Comparison of ENCODE assay signal across 14 mouse cellular contexts in genomic region chr2:28287210-28287860, GRCm38 (mm10).
DNase-seq lines count a peak whose midpoint lies in the region; ATAC-seq and TF ChIP-seq lines count a peak whose summit lies in the region.
"Had no signal": no experiment of that assay in that cellular context is flagged by ENCODE, and none has a peak within 500 bp of the region (broad histone marks: within the 10 kb centered on the region; RNA-seq: fewer than 3 reads in every experiment).

No protein-coding gene starts in this region.

- TF ChIP-seq CTCF in forebrain, postnatal 0 days (IDR thresholded peaks at IDR 0.05; ENCODE audit: low read depth): peak; percentile 18; the same call in 1 of the 2 replicates

- DNase-seq in forebrain, postnatal 0 days: no peak
- peak; percentile 47 for DNase-seq in neural tube, embryonic 11.5 days (ENCODE audit: low spot score)
- no peak for DNase-seq in neural tube, embryonic 10.5 days (ENCODE audit: extremely low spot score, low spot score)
- DNase-seq in kidney, postnatal 25 days: peak; percentile 18 to 43
- DNase-seq in retina, postnatal 1 day: no peak
- DNase-seq in forebrain, embryonic 14.5 days (ENCODE audit: low spot score): no peak
- DNase-seq: B cell, adult 2 months; cerebellum, postnatal 10 days; gastrocnemius, postnatal 25 days had no signal

- H3K27ac ChIP-seq in forebrain, postnatal 0 days (ENCODE audit: low read depth, low read length): no peak overlapping the region
- no peak overlapping the region for H3K27ac ChIP-seq in forebrain, embryonic 15.5 days (replicated peaks)
- H3K27ac ChIP-seq in neural tube, embryonic 11.5 days (ENCODE audit: low read depth, low read length): peak overlapping the region; percentile 44; the same call in 1 of the 2 replicates
- H3K27ac ChIP-seq in stomach, embryonic 16.5 days (ENCODE audit: low read length): no peak overlapping the region
- no peak overlapping the region for H3K27ac ChIP-seq in forebrain, embryonic 14.5 days (ENCODE audit: low read depth, low read length)

- no peaks in the 10 kb centered on the region for H3K36me3 ChIP-seq in forebrain, postnatal 0 days (ENCODE audit: insufficient read depth)
- H3K36me3 ChIP-seq in forebrain, embryonic 15.5 days: no peaks in the 10 kb centered on the region
- H3K36me3 ChIP-seq in neural tube, embryonic 11.5 days (ENCODE audit: control insufficient read depth, insufficient read depth, low read length): no peaks in the 10 kb centered on the region
- H3K36me3 ChIP-seq in stomach, embryonic 16.5 days (ENCODE audit: control insufficient read depth, insufficient read depth, low read length): no peaks in the 10 kb centered on the region
- no peaks in the 10 kb centered on the region for H3K36me3 ChIP-seq in forebrain, embryonic 14.5 days (ENCODE audit: control insufficient read depth, insufficient read depth, low read length)

- no peak overlapping the region for H3K4me2 ChIP-seq in forebrain, postnatal 0 days (ENCODE audit: low read depth)
- no peak overlapping the region for H3K4me2 ChIP-seq in forebrain, embryonic 15.5 days (replicated peaks)
- H3K4me2 ChIP-seq in neural tube, embryonic 11.5 days (ENCODE audit: low read depth): no peak overlapping the region
- no peak overlapping the region for H3K4me2 ChIP-seq in stomach, embryonic 16.5 days (ENCODE audit: low read depth, low read length)
- no peak overlapping the region for H3K4me2 ChIP-seq in forebrain, embryonic 14.5 days (ENCODE audit: low read length)

- no peak overlapping the region for H3K4me3 ChIP-seq in forebrain, postnatal 0 days (ENCODE audit: low read depth, low read length)
- no peak overlapping the region for H3K4me3 ChIP-seq in forebrain, embryonic 15.5 days
- H3K4me3 ChIP-seq in neural tube, embryonic 11.5 days (ENCODE audit: low read depth, low read length): no peak overlapping the region
- no peak overlapping the region for H3K4me3 ChIP-seq in stomach, embryonic 16.5 days (replicated peaks; ENCODE audit: low read length)
- H3K4me3 ChIP-seq in forebrain, embryonic 14.5 days (ENCODE audit: low read depth, low read length): no peak overlapping the region
- H3K4me3 ChIP-seq: erythroblast, embryonic 14.5 days; megakaryocyte, embryonic 14.5 days had no signal

- no peak overlapping the region for H3K9ac ChIP-seq in forebrain, postnatal 0 days
- no peak overlapping the region for H3K9ac ChIP-seq in forebrain, embryonic 15.5 days (replicated peaks)
- H3K9ac ChIP-seq in neural tube, embryonic 11.5 days (ENCODE audit: low read length): no peak overlapping the region
- no peak overlapping the region for H3K9ac ChIP-seq in stomach, embryonic 16.5 days (ENCODE audit: low read length)
- H3K9ac ChIP-seq in forebrain, embryonic 14.5 days (ENCODE audit: low read length): no peak overlapping the region

- no peaks in the 10 kb centered on the region for H3K4me1 ChIP-seq in forebrain, postnatal 0 days (ENCODE audit: insufficient read depth)
- H3K4me1 ChIP-seq in forebrain, embryonic 15.5 days: 0 out of 2 replicates have a peak, but pooled peaks cover 8% of the 10 kb centered on the region
- H3K4me1 ChIP-seq in neural tube, embryonic 11.5 days (ENCODE audit: control insufficient read depth, insufficient read depth, low read length): no peaks in the 10 kb centered on the region; the same call in 1 of the 2 replicates
- H3K4me1 ChIP-seq in stomach, embryonic 16.5 days (ENCODE audit: control insufficient read depth, insufficient read depth, low read length): no peaks in the 10 kb centered on the region
- H3K4me1 ChIP-seq in forebrain, embryonic 14.5 days (ENCODE audit: control insufficient read depth, insufficient read depth, low read length): no peaks in the 10 kb centered on the region

- no peaks in the 10 kb centered on the region for H3K27me3 ChIP-seq in forebrain, postnatal 0 days (ENCODE audit: insufficient read depth, low read length)
- H3K27me3 ChIP-seq in forebrain, embryonic 15.5 days: peaks cover 3% of the 10 kb centered on the region; the same call in 1 of the 2 replicates
- H3K27me3 ChIP-seq in neural tube, embryonic 11.5 days (ENCODE audit: control insufficient read depth, insufficient read depth, low read length): no peaks in the 10 kb centered on the region
- H3K27me3 ChIP-seq in stomach, embryonic 16.5 days (ENCODE audit: control insufficient read depth, insufficient read depth, low read length): no peaks in the 10 kb centered on the region
- no peaks in the 10 kb centered on the region for H3K27me3 ChIP-seq in forebrain, embryonic 14.5 days (replicated peaks; ENCODE audit: control insufficient read depth, insufficient read depth, low read length)
- H3K27me3 ChIP-seq: Patski had no signal

- WGBS in forebrain, postnatal 0 days: 66% methylated on average over 10 of the region's 10 CpGs
- whole genome bisulfite sequencing in forebrain, embryonic 15.5 days: 65% methylated on average over 10 of the region's 10 CpGs
- 35% methylated on average over 10 of the region's 10 CpGs for WGBS in neural tube, embryonic 11.5 days
- 26% methylated on average over 10 of the region's 10 CpGs for WGBS in stomach, embryonic 16.5 days
- WGBS in forebrain, embryonic 14.5 days: 71% methylated on average over 10 of the region's 10 CpGs

- ATAC-seq in forebrain, postnatal 0 days: no peak
- ATAC-seq in forebrain, embryonic 15.5 days (replicated peaks): no peak
- ATAC-seq in neural tube, embryonic 11.5 days (ENCODE audit: insufficient read depth, low FRiP score, low TSS enrichment): no peak
- ATAC-seq in stomach, embryonic 16.5 days (ENCODE audit: insufficient read depth, low FRiP score): 0 out of 2 replicates have a peak, but pooled peaks have one; percentile 60
- ATAC-seq in forebrain, embryonic 14.5 days: no peak
- ATAC-seq: Patski had no signal

- no peaks in the 10 kb centered on the region for H3K9me3 ChIP-seq in forebrain, postnatal 0 days (ENCODE audit: low read length)
- no peaks in the 10 kb centered on the region for H3K9me3 ChIP-seq in forebrain, embryonic 15.5 days
- no peaks in the 10 kb centered on the region for H3K9me3 ChIP-seq in neural tube, embryonic 11.5 days (ENCODE audit: control insufficient read depth, low read length)
- no peaks in the 10 kb centered on the region for H3K9me3 ChIP-seq in stomach, embryonic 16.5 days (replicated peaks; ENCODE audit: control insufficient read depth, low read length)
- no peaks in the 10 kb centered on the region for H3K9me3 ChIP-seq in forebrain, embryonic 14.5 days (replicated peaks; ENCODE audit: control insufficient read depth, low read length)
- H3K9me3 ChIP-seq: megakaryocyte, embryonic 14.5 days had no signal

Comparison
In these comparisons a context has a peak if more than half of its experiments do, and no peak if none do; other contexts are left out.
1. DNase-seq: peak in neural tube, embryonic 11.5 days (single experiment) and kidney, postnatal 25 days (2 of 2); none in forebrain, postnatal 0 days (single experiment), neural tube, embryonic 10.5 days (single experiment), retina, postnatal 1 day (single experiment) and forebrain, embryonic 14.5 days (single experiment).